Mouse (Mus musculus) frontal cortex, postnatal 14 days (tissue): ENCODE measurements around the gene A4gnt.
A peak's percentile ranks its signal among the peaks of the same experiment; 100 is the strongest.
"Not testable (repeated sequence)": the region's sequence is repeated elsewhere in the genome, so short reads cannot be mapped to it uniquely, and the experiment has no call there.

ENCODE experiments used
- DNase-seq, 2 experiments: peaks; one replicate each; pipeline ENCODE4 v3.0.0; 2022; ENCODE audit warnings: low spot score in 2 of 2

The A4gnt gene

DNA sequence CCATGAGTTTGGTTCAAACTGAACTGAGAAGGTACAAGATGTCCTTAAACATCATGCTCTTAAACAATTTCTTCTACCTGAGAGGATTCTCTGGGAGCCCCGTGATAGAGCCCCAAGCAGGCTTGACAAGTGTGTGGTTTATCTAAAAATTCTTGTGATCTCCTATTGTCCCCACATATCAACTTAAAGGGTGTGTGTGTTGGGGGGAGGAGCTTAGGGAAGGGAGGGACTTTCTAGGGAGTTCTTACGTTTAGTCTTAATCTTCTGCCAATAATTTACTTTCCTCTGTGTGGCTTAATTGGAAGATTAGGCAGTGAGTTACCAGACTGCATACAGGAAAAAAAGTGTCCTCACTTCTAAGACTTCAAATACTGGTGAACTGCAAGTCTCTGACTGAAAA, at the start of gene A4gnt:
Gene A4gnt, plus strand, starts transcription at position 301 of the 400 bp plus-strand sequence.
- no peak for DNase-seq

DNA sequence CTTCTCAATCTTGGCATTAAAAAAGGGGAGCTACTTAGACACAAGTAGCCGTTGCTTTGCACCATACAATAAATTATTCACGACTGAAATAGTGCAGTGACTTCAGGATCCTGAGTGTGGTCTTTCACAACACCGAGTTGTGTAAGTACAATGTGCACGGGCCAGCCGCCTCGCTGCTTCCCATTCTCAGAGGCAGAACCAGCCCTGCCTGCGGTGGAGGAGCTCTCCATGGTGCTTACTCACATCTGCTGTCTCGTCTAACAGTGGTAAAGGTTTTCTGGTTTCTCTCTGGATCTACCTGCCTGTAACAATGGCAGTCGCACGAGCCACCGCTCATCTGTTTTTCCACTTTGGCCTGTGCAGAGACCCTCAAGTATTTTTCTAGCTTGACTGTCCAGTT, 48.6 kb upstream of the A4gnt start:
- DNase-seq: peak in 1 of 2 experiments; percentile 14

DNA sequence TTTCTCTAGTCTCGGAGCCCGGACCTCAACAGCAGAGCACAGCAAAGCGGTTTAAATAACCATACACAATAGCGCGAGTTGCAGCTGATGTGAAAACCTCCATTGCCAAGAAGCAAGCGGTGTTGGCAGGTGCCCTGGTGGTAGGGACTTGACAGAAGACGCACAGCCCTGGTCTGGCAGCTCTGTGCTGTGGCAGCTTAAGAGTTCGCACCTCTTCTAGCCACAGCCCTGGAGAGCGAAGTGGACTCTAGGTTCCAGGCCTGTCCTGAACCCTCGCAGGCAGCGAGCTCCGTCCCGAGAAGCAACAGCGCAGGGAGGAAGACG, 44.3 kb upstream of the A4gnt start:
- no peak for DNase-seq

- peak; percentile 84 to 88 for DNase-seq
Measured at GRCm38 (mm10) chr9:99568347-99569070, 43.8 kb upstream of the A4gnt start, which contains the start of gene Armc8. Gene Armc8 (minus strand): TSS chr9:99568899.

DNA sequence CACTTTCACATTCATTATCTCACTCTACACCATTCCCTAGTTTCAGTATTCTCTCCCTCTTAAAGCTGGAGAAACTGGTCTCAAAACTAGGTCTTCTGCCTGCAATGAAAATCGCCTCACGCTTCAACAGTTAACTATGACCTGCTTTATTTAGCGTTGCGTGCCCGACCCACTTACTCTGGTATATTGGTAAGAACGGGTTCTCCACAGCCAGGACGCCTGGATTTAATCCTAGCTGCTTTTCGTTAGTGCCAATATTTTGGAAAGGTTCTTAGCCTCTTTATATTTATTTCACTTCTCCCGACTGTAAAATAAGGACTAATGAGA, 43.3 kb upstream of the A4gnt start:
- no peak for DNase-seq

DNA sequence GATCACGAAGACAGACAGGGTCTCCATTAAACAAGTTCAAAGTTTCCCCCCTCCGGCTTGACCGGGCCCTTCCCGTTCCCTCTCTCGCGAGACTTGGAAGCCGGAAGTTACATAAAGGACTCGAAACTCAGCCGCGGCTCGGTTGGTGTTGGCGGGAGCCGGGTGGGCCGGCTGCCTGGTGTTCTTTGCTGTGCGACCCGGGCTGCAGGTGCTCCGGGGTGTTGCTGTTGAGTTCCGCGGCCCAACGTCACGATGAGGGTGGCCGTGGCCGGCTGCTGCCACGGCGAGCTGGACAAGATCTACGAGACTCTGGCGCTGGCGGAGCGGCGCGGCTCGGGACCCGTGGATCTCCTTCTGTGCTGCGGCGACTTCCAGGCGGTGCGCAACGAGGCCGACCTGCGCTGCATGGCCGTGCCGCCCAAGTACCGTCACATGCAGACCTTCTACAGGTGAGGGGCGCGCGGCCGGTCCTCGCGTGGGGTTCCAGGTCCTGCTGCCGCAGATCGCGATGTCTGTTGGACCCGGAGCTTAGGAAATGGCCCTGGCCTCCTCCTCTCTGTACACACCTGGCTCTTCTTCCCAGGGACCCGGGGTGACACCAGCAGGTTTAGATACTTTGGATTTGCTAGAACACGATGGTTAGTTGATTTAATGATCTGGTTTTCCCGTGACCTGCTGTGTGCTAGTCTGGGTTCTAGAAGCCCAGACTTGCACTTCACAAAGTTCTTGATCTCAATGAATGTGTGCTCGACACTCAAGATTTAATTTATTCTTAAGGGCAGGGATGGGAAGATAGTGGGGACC, 36.4 kb upstream of the A4gnt start, which contains the start of gene Dbr1:
Gene Dbr1, plus strand, starts transcription at position 123 of the 804 bp plus-strand sequence.
- peak; percentile 84 to 88 for DNase-seq

GRCm38 (mm10) chr9:99580655-99581054, 31.6 kb upstream of the A4gnt start:
- peak in 1 of 2 experiments; percentile 15 for DNase-seq

DNA sequence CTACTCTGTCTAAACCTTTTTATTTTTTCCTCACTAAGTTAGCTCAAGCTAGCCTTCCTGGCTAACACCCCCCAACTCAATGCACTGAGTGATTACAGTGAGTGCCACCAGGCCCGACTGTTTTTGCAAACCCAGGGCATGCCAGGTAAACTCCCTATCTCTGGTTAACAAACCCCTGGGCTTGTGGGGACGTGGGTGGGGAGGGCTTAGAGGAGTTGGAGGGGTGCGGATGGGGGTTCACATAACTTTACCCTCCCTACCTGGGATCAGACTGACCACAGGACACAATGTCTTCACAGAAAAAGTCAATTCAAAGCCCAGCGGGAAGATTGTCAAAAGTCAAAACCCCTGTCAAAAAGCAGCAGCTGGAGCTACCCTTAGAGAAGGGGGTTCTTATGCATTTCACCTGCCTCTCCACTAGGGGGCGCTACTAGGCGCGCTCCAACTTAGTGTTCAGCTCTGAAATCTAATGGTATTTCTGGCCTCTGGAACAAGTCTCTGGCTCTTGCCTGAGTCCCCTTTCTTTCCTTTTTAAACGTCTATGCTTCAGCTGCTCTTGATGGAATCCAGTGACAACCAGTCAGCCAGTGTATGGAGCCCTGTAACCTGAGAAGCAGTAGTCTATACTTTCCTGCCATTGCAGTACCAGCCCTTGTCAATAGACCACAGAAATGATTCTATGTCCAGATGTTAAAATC, 24.6 kb upstream of the A4gnt start:
- DNase-seq: peak in 1 of 2 experiments; percentile 30

DNA sequence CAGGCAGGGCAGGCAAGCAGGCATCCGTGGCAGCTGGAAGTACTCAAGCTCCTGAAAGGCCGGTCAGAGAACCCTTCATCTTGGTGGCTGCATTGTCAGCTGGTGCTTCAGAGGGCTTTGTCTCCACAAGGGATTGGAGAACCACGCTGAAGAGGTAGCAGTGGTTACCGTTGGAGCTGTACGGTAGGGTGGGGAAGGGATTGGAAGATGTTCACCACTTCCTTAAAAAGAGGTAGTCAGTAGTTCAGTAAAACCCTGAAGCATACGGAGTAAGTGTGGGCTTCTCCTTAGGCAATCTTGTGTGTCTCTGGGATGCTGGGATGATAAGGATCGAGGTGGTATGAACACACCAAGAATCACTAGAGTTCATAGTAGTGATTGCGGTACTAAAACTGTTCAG, 21.2 kb upstream of the A4gnt start:
- DNase-seq: no peak

DNA sequence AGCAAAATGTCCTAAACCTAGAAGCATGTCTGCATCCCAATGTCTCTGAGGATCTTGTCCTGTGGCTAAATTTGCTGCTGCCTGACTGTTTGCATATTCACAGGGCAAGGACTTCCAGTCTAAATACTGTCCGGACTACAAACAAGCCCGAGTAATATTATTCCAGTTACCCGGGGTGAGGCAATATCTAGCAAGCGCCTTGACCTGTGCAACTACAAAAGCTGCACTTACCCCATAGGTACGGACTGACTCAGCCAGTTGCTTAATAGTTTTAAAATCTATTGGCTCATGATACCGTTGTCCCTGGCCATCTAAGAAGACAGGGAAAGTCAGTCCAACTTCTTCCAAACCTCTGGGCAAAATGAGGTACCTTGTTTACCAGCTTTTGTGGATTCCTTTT, 13.2 kb upstream of the A4gnt start:
- DNase-seq: not testable (repeated sequence)

DNA sequence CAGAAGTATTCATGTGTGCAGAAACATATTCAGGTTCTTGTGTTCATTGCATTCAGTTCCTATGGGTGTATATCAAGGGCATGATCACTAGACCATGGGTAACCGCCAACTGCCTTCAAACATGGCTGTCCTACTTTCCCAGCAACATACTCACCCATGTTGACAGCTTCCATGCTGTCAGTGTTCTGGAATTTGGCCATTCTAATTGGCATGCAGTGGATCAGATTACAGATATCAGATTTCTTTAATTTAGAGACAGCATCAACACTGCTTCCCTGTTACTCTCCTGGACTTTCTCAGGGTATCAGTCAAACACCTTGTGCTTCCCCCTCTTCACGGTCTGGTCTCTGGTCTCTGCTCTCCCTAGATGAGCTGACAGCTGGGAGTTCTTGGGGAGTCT, 8.7 kb upstream of the A4gnt start:
- DNase-seq: no peak

GRCm38 (mm10) chr9:99619688-99620087, 7.4 kb downstream of the A4gnt start:
- DNase-seq: no peak

DNA sequence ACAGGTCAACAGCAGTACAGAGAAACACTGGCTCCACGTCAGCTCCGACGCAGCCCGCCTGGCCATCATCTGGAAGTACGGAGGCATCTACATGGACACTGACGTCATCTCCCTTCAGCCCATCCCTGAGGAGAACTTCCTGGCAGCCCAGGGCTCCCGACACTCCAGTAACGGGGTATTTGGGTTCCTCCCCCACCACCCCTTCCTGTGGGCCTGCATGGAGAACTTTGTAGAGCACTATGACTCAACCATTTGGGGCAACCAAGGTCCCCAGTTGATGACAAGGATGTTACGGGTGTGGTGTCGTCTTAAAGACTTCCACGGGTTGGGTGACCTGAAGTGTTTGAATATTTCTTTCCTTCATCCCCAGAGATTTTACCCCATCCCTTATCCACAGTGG, 7.9 kb downstream of the A4gnt start:
- no peak for DNase-seq

DNA sequence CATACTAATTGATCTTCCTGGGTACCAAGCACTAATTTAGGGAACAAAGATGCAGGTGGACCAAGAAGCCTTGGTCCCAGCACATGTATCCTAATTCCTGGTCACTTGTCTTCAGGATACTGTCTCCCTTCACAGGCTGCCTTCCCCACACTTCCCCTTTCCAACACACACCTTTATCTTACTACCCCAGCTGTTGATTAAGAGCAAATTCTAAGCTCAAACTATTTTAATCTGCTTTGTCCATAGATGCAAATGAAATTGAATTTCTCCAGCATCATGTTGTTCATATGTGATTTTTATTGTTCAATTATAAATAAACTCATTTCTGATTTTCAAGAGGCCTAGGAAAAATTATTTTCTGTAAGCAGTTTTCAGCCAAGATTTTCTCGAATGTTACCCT, 9.7 kb downstream of the A4gnt start:
- no peak for DNase-seq

- no peak for DNase-seq
Measured at GRCm38 (mm10) chr9:99622966-99623365, 10.7 kb downstream of the A4gnt start.

GRCm38 (mm10) chr9:99624117-99624516, 11.8 kb downstream of the A4gnt start:
- DNase-seq: no peak

GRCm38 (mm10) chr9:99628581-99628980, 16.3 kb downstream of the A4gnt start:
- DNase-seq: no peak

GRCm38 (mm10) chr9:99629281-99630011, 17.1 kb downstream of the A4gnt start, which contains the start of gene Dzip1l:
Gene Dzip1l (plus strand): TSS chr9:99629496.
- peak; percentile 68 for DNase-seq

GRCm38 (mm10) chr9:99630071-99630470, 17.8 kb downstream of the A4gnt start:
- no peak for DNase-seq

- peak in 1 of 2 experiments; percentile 20 for DNase-seq
Measured at GRCm38 (mm10) chr9:99630528-99631125, 18.3 kb downstream of the A4gnt start.

DNA sequence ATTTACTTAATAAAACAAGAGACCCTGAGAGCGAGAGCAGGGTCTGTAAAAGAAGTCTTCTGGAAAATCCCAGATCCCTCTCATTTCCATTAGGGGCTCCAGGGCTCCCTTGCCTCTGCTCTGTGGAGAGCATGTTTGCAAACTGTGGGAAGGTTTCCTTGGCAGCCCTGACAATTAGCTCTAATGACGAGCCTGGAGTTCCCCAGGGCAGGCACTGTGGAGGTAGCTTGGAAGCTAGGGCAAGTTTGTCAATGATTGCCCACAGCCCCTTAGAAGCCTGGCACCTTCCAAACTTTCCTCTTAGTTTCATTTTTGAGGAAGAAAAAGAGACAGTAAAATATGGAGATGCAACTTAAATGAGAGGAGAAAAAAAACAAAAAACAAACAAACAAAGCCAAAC, 19.5 kb downstream of the A4gnt start:
- no peak for DNase-seq
